Mouse (Mus musculus) CH12F3 (cell line): ENCODE measurements around the gene Lpar5.
"Not testable (repeated sequence)": the region's sequence is repeated elsewhere in the genome, so short reads cannot be mapped to it uniquely, and the experiment has no call there.

ENCODE experiments used
- in situ Hi-C: fragments of 300-500 bp; cut with MboI; formaldehyde crosslinking; loops from 2 replicates; pipeline ENCODE4 v1.14.3; 2020; ENCODE audit warnings: low sequenced_read_pairs

The Lpar5 gene

GRCm38 (mm10) chr6:125067571-125067995 is at the start of gene Lpar5:
Gene Lpar5, plus strand, starts transcription at chr6:125067920.
- in situ Hi-C loops: no loop called here

GRCm38 (mm10) chr6:125030532-125030931 is 37.2 kb upstream of the Lpar5 start:
- in situ Hi-C loops: not testable (repeated sequence)

- in situ Hi-C loops: no loop called here
Measured at GRCm38 (mm10) chr6:125031604-125032003, 36.1 kb upstream of the Lpar5 start.

GRCm38 (mm10) chr6:125038666-125039065 is 29.1 kb upstream of the Lpar5 start:
- in situ Hi-C loops: no loop called here

GRCm38 (mm10) chr6:125039131-125039530 is 28.6 kb upstream of the Lpar5 start:
- in situ Hi-C loops: no loop called here

GRCm38 (mm10) chr6:125039533-125040153 is 28.1 kb upstream of the Lpar5 start, which contains the start of gene Ing4:
Gene Ing4, plus strand, starts transcription at chr6:125039760.
- in situ Hi-C loops: no loop called here

- in situ Hi-C loops: no loop called here
Measured at GRCm38 (mm10) chr6:125040221-125040620, 27.5 kb upstream of the Lpar5 start.

- in situ Hi-C loops: no loop called here
Measured at GRCm38 (mm10) chr6:125041047-125041446, 26.7 kb upstream of the Lpar5 start.

- in situ Hi-C loops: no loop called here
Measured at GRCm38 (mm10) chr6:125042081-125042480, 25.6 kb upstream of the Lpar5 start.

GRCm38 (mm10) chr6:125046691-125047090 is 21.0 kb upstream of the Lpar5 start:
- in situ Hi-C loops: no loop called here

- in situ Hi-C loops: no loop called here
Measured at GRCm38 (mm10) chr6:125049678-125050077, 18.0 kb upstream of the Lpar5 start, which contains the start of gene Acrbp. Gene Acrbp, plus strand, starts transcription at chr6:125049689.

GRCm38 (mm10) chr6:125051237-125051636 is 16.5 kb upstream of the Lpar5 start:
- in situ Hi-C loops: no loop called here

GRCm38 (mm10) chr6:125061493-125061892 is 6.2 kb upstream of the Lpar5 start:
- in situ Hi-C loops: no loop called here

GRCm38 (mm10) chr6:125062511-125062910 is 5.2 kb upstream of the Lpar5 start:
- in situ Hi-C loops: no loop called here

GRCm38 (mm10) chr6:125063906-125064305 is 3.8 kb upstream of the Lpar5 start:
- in situ Hi-C loops: no loop called here

- in situ Hi-C loops: not testable (repeated sequence)
Measured at GRCm38 (mm10) chr6:125065223-125065622, 2.5 kb upstream of the Lpar5 start.

GRCm38 (mm10) chr6:125071170-125071895 is 3.6 kb downstream of the Lpar5 start:
- in situ Hi-C loops: no loop called here

GRCm38 (mm10) chr6:125071896-125072279 is 4.2 kb downstream of the Lpar5 start:
- in situ Hi-C loops: no loop called here

GRCm38 (mm10) chr6:125073825-125074224 is 6.1 kb downstream of the Lpar5 start:
- in situ Hi-C loops: no loop called here

GRCm38 (mm10) chr6:125081394-125081793 is 13.7 kb downstream of the Lpar5 start:
- in situ Hi-C loops: no loop called here

GRCm38 (mm10) chr6:125081797-125082560 is 14.3 kb downstream of the Lpar5 start:
- in situ Hi-C loops: no loop called here
